Mouse (Mus musculus) kidney, postnatal 4 days (tissue): ENCODE measurements around the gene Dbt.

ENCODE experiments used
- DNase-seq, 2 experiments: peaks; one replicate each; pipeline ENCODE4 v3.0.0; 2021; ENCODE audit warnings: mixed read lengths in 2 of 2

Dbt gene

GRCm38 (mm10) chr3:116512904-116513716 lies at the start of gene Dbt:
Gene Dbt (plus strand): TSS chr3:116513070.
- DNase-seq: peak; percentile 88 to 92

- DNase-seq: no peak
Measured at GRCm38 (mm10) chr3:116464318-116464717, 48.6 kb upstream of the Dbt start.

DNA sequence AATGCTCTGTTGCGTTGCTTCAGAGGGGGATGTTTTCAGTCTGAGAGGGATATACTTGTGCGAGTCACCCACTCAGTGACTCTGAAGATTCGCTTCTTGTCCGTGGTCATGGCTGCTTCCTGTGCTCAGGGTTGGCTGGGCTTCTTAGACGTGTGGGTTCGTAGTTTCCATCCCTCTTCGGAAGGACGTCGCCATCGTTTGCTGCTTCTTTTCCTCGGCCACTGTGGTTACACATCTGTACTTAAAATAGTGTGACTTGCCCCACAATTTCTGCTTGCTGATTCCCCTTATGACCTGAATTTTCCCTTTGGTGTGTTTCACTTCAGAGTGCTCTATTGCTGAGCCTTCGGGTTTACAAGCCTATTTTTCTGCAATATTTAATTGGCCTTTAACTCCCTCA lies 47.2 kb upstream of the Dbt start:
- DNase-seq: no peak

DNA sequence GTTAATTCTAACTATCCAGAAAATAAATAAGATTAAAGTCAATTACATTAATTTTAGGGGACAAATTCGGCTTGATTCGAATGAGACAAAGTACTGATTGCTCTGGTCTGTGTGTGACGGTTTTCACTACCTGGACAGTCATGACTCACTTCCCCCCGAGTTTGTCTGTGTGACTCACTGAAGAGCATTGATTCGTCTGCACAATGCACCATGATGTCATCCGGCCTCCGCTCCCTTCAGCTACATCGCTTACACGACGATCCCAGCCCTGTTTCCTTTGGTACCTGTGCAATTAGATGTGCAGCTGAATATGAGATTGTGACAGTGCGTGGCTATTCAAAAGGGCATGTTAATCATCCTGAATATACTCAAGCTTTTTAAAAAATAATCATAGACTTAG lies 38.3 kb upstream of the Dbt start:
- no peak for DNase-seq

DNA sequence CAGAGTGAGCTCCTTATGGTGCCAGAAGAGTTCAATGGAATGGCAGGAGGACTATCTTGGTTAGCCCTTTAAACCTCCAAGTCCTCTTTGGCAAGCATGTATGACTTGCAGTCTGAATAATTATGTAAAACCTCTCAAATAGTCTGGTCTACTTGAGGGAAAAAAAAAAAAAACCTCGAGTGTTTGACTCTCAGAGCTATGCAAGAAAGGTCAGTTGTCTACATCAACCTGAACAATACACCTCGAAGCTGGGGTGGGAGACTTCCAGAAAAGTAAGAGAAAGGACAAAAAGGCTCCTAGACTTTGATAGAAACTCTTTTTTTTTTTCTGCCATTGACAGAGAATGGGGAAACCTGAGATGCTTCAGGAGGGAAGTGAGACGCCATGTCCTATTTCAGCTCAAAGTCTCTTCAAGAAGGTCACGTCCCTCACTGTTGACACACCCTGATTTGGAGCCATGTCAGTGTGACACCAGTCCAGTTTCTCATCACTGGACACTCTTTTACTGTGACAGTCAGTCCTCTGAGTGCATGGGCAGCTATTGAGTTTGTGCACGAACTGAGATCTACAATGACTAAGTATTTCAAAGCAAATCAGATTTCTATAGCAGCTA lies 36.1 kb upstream of the Dbt start:
- DNase-seq: no peak

GRCm38 (mm10) chr3:116477351-116477750 lies 35.5 kb upstream of the Dbt start:
- no peak for DNase-seq

DNA sequence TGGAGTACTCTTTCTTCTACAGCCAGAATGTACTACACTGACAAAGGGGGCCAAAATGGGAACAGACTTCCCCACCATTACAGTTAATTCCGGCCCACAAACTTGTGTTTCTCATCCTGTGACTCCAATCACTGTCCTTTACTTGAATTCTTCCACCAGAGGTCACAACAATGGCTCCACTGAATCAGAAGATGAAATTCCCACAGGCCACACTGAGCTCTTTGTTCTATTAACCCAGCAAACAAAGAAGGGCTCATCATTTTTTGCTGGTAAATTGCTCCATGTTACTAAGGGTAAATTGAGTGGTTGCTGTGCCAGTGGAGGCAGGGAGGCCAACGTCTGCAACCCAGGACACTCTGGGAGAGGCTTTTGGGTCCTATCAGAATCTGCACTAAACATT lies 32.8 kb upstream of the Dbt start:
- no peak for DNase-seq

GRCm38 (mm10) chr3:116480937-116481336 lies 31.9 kb upstream of the Dbt start:
- DNase-seq: no peak

DNA sequence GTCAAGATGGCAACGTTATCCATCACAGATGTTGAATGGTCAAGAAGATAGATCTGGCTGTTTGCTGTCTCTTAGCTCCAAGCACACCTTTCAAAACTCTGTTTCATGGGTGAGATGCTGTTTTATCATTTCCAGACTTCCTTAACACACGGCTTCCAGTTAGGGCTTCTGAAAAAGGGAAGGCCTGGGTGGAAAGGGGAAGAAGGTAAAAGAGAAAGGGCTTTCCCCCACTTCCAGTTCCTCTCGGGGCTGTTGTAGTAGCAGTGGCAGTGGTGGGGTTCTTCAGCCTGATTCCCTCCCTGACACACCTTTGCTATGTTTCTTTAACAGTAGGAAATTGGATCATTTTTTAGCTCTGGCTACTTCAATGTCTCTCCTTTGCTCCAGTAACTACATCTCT lies 30.1 kb upstream of the Dbt start:
- no peak for DNase-seq

GRCm38 (mm10) chr3:116483271-116483670 lies 29.6 kb upstream of the Dbt start:
- DNase-seq: no peak

GRCm38 (mm10) chr3:116490920-116491319 lies 21.9 kb upstream of the Dbt start:
- no peak for DNase-seq

GRCm38 (mm10) chr3:116491923-116492454 lies 20.9 kb upstream of the Dbt start:
- no peak for DNase-seq

DNA sequence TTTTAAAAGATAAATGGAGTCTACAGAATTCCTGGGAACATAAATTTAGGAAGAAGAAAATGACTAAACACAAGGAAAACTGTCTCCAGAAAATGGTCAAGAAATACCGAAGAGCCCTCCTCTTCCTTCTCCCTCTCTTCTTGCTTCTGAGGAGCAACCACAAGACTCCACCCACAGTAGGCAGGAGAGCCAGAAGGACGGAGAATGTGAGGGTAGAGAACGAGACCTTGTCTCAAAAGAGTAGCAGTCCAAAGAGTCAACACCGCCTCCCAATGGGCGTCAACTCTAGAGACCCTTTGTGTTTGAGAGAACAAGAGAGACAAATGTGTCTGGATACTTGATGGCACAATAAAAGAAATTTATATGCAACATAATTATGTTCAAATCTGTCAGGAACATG lies 19.2 kb upstream of the Dbt start:
- no peak for DNase-seq

GRCm38 (mm10) chr3:116495671-116496070 lies 17.2 kb upstream of the Dbt start:
- DNase-seq: no peak

- DNase-seq: peak; percentile 99
Measured at GRCm38 (mm10) chr3:116507772-116508351, 5.0 kb upstream of the Dbt start, which contains the start of gene Rtca. Gene Rtca (minus strand): TSS chr3:116508208.

DNA sequence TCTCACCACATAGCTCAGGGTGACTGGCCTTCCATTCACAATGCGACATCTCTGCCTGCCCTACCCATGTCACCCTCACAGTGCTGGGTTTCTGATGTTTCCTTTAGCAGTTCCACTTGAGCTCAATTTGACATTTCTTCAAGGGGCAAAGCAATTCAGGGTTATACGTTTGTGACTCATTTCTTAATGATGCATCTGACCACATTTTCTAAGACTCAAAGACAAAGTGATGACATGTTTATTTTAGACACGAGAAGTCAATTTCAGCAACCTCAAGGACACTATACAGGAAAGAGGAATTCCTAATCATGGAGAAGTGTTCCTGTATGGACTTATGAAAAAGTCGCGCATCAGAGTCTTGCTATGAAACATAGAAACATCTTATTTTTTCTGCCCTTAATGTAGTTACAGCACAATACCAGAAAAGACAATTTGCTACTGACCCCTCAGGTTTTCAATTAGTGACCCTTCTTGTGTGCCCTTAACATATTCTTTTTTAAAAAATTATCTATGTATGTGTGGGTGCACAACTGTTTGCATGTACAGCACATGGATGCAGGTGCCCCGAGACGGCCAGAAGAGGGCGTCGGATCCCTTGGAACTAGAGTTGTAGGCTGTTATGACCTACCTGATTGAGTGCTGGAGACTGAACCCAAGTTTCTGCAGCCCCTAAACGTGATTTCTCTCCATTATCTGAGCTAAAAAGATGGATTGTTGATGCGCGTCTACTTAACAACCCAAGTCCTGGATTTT lies 543 bp upstream of the Dbt start:
- DNase-seq: peak; percentile 37 to 59

- no peak for DNase-seq
Measured at GRCm38 (mm10) chr3:116520141-116520761, 7.4 kb downstream of the Dbt start.

GRCm38 (mm10) chr3:116529741-116530140 lies 16.9 kb downstream of the Dbt start:
- DNase-seq: no peak

GRCm38 (mm10) chr3:116530826-116531225 lies 18.0 kb downstream of the Dbt start:
- peak in 1 of 2 experiments; percentile 10 for DNase-seq

GRCm38 (mm10) chr3:116536428-116537199 lies 23.7 kb downstream of the Dbt start:
- DNase-seq: peak in 1 of 2 experiments; percentile 21

GRCm38 (mm10) chr3:116537200-116537573 lies 24.3 kb downstream of the Dbt start:
- no peak for DNase-seq

DNA sequence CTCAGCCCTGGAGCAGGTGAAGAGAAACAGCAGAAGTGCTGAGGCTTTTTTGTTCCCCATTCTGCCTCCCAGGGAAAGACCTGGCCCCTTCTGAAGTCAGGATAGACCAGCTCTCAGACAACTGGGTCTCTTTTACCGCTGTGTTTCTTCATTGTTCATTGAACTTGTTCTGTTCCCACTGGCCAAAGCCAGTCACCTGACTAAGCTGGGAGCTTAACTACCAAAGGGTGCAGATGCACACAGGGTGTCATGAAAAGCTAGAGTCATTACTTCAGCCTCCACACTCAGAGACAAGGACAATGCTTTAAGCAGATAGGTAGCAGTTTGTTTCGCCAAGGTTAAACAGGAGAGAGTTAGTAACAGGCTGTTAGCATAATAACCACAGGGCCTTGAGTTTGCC lies 29.2 kb downstream of the Dbt start:
- no peak for DNase-seq
